Mouse (Mus musculus): Measurements from ENCODE around the gene Atxn1.

- TF ChIP-seq POLR2A (IDR thresholded peaks at IDR 0.05; ENCODE audit: insufficient read depth, low read depth, low read length) (no peak), CTCF (IDR thresholded peaks at IDR 0.05) (no peak), EP300 (IDR thresholded peaks at IDR 0.05; ENCODE audit: insufficient read depth, low read depth, low read length) (no peak)
These were observed 113.7 kb downstream of the Atxn1 start for GRCm38 (mm10) chr13:45851156-45851555.

Measured in heart, adult 2 months (tissue).